Mouse (Mus musculus) erythroblast, adult 5-6 weeks (primary cell): ENCODE results near the gene Apol6. TPM values are rescaled to one million over a fixed set of nuclear protein-coding genes. Genes with fewer than 3 reads are reported as not detected.

ENCODE experiments used
- ATAC-seq: replicated peaks from 2 replicates; pipeline ENCODE4 v1.8.0; 2016; ENCODE audit warnings: moderate number of reproducible peaks, mild to moderate bottlenecking, moderate TSS enrichment, inconsistent platforms; ENCODE audit not compliant: poor library complexity, low FRiP score, severe bottlenecking
- total RNA-seq, 2 experiments: library from RNA; stranded (forward) in 1 of 2; stranded (reverse) in 1 of 2; fragments of 150-400 nt in 1 of 2; fragments of 200-764, 138-1000 nt in 1 of 2; gene quantifications; 2 replicates each; pipeline versions ENCODE4 v1.2.3 to v1.2.4; 2015 to 2017; ENCODE audit warnings: low replicate concordance in 2 of 2

The Apol6 gene
- total RNA-seq, 2 experiments from 2014 or later = not detected

GRCm38 (mm10) chr15:77065259-77065852 lies 20.8 kb downstream of the Apol6 start:
- ATAC-seq = no peak

GRCm38 (mm10) chr15:77066233-77066632 lies 21.7 kb downstream of the Apol6 start:
- ATAC-seq = no peak

GRCm38 (mm10) chr15:77068439-77068861 lies 23.9 kb downstream of the Apol6 start:
- ATAC-seq = no peak

- no peak for ATAC-seq
Measured at GRCm38 (mm10) chr15:77069019-77069418, 24.5 kb downstream of the Apol6 start.

GRCm38 (mm10) chr15:77070745-77071268 lies 26.3 kb downstream of the Apol6 start:
- no peak for ATAC-seq

- no peak for ATAC-seq
Measured at GRCm38 (mm10) chr15:77071501-77071900, 27.0 kb downstream of the Apol6 start.

GRCm38 (mm10) chr15:77072556-77073163 lies 28.1 kb downstream of the Apol6 start:
- ATAC-seq = no peak

GRCm38 (mm10) chr15:77076523-77076922 lies 32.0 kb downstream of the Apol6 start:
- no peak for ATAC-seq

- no peak for ATAC-seq
Measured at GRCm38 (mm10) chr15:77077906-77078305, 33.4 kb downstream of the Apol6 start.

- no peak for ATAC-seq
Measured at GRCm38 (mm10) chr15:77078786-77079185, 34.3 kb downstream of the Apol6 start.

GRCm38 (mm10) chr15:77079256-77079822 lies 34.8 kb downstream of the Apol6 start:
- ATAC-seq = no peak

GRCm38 (mm10) chr15:77079890-77080361 lies 35.4 kb downstream of the Apol6 start:
- no peak for ATAC-seq

- no peak for ATAC-seq
Measured at GRCm38 (mm10) chr15:77080684-77081254, 36.2 kb downstream of the Apol6 start.

GRCm38 (mm10) chr15:77081454-77081853 lies 36.9 kb downstream of the Apol6 start:
- ATAC-seq = no peak

GRCm38 (mm10) chr15:77085818-77086217 lies 41.3 kb downstream of the Apol6 start:
- ATAC-seq = no peak

GRCm38 (mm10) chr15:77086488-77086887 lies 42.0 kb downstream of the Apol6 start:
- ATAC-seq = no peak

GRCm38 (mm10) chr15:77089249-77089648 lies 44.7 kb downstream of the Apol6 start:
- ATAC-seq = no peak

GRCm38 (mm10) chr15:77090531-77090930 lies 46.0 kb downstream of the Apol6 start:
- ATAC-seq = no peak

- ATAC-seq = no peak
Measured at GRCm38 (mm10) chr15:77091394-77091793, 46.9 kb downstream of the Apol6 start.

GRCm38 (mm10) chr15:77094431-77094830 lies 49.9 kb downstream of the Apol6 start:
- ATAC-seq = no peak

- no peak for ATAC-seq
Measured at GRCm38 (mm10) chr15:77095216-77095615, 50.7 kb downstream of the Apol6 start.
